Mouse (Mus musculus) ES-Bruce4 (cell line): Measurements from ENCODE around the gene C1qc.

Experiments used
- CTCF ChIP-seq: IDR thresholded peaks from one replicate; pipeline ENCODE4 v1.8.1; 2011; ENCODE audit warnings: low read depth, low read length
- POLR2A ChIP-seq: IDR thresholded peaks from one replicate; pipeline ENCODE4 v1.8.1; 2011; ENCODE audit warnings: low read length; ENCODE audit not compliant: insufficient read depth

DNA sequence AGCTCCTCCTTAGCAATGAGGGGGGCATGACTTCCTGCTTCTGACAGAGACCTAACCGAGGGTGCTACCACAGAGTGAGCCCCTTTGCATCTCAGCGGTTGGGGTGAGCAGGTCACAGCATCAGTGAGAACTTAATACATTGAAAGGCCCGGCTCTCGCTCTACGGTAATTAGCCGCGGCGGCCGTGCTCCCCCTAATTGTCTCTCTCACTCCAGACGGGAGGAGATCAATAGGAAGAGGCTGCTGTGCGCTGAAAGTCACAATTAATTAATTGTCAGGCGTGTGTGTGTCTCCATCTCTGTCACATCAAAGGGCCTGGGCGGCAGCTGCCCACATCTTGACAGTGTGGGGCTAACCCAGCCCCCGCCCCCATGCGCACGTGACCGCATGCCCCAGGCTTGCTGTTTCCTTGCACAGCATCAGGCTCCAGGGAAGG, 18.4 kb upstream of the C1qc start:
- TF ChIP-seq POLR2A (no peak), CTCF (no peak)
